Mouse (Mus musculus): ENCODE measurements around the gene Samd4.

Samd4 gene

DNA sequence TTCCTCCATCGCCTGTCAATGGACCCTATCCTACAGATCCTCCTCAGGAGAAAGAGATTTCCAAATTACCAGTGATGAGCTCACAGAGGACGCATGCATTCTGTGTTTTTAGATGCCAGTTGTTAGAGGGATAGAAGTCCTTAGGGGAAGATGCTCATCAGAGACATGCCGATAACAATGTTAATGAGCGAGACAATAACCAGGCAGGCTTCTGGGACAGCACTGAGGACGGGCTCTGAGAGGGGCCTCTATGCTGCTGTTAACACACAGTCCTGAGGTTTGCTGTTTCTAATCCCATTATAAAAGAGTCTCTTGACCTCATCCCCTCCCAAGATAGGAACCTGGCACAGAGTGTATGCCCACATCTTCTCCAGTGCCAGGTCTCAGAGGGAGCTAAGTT is 171.2 kb downstream of the Samd4 start:
- in situ Hi-C loops (cut with MboI, MseI), result no loop called here

DNA sequence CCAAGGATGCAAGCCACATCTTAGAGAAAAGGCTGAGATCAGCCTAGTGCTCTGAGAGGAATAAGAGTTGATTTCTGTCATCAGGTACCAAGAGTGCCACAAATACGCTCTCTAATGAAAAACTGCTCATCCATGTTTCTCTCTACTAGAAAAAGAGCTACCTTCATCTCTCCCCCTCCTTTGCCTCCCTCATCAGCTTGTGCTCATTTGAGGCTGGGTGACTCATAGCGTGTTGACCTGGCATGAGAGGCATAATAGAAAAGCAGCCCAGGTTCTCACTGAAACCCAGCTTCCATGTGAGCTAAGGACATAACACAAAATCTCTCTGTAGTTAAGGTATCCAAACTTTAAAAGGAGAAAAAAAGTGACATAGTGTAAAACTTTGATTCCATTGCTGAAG is 176.3 kb downstream of the Samd4 start:
- in situ Hi-C loops (cut with MboI, MseI), result no loop called here

DNA sequence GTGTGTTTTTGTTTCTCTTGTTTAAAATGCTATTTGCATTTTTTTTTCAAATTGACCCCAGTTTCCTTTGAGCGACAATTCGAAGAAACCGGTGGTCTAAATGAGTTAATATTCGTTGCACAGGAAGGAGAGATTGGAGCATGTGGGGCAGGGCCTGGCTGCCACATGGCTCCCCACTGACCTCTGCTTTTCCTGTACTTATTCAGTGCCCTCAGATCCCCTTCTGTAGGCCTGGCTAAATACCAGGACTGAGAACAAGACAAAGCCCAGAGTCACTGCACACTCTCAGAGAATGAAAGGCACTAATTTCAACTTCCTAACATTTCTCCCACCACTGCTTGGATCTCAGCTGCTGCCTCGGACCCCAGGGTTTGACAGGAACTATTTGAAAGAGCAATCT is 182.4 kb downstream of the Samd4 start:
- in situ Hi-C loops (cut with MboI, MseI), result no loop called here

DNA sequence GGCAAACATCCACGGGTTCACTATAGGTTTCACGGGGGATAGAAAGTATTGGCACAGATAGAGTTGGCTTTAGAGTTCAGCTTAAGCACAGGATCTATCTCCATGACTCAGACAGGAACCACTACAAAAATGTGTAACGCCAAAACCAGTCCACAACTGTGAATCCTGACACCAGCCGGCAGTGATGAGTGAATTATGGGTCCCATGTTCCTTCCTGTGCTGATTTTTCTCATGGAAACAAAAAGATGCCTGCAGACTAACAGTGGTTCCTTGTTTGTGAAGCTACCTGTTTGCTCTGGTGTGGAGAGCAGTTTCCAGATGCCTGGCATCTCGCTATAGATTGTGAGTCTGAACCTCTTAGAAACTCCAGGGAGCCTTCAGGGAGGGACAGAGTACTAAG is 184.2 kb downstream of the Samd4 start:
- in situ Hi-C loops (cut with MboI, MseI), result no loop called here

DNA sequence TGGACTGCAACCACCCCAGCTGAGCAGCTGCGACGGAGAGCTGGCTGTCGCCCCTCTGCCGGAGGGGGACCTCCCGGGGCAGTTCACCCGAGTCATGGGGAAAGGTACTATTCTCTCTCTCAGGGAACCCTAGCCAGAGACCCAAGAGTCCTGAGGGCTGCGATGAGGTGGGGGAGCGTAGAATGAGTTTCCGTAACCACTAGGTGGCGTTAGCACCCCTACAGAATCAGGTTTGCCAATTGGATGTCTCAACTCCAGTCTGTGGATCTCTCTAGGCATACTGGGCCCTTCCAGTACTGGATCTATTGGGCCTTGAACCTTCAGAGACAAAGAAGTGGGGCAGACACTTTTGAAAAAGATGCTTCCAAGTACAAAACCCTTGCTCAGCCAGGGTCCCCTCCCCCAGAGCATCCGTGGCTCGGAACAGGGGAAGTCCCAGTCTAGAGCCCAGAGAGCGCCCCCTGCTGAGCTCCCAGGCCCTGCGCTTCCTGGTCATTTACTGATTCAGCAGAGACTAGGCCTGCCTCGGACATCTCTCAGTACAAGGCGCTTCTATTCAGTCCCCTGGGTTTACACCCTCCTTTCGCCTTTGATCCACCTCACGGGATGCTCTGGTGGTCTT is 191.5 kb downstream of the Samd4 start:
- in situ Hi-C loops (cut with MboI, MseI), result loop anchor here in 1 of 2 experiments (5.0 kb wide), 1 partner anchor 182 kb away; no protein-coding TSS in a partner anchor

DNA sequence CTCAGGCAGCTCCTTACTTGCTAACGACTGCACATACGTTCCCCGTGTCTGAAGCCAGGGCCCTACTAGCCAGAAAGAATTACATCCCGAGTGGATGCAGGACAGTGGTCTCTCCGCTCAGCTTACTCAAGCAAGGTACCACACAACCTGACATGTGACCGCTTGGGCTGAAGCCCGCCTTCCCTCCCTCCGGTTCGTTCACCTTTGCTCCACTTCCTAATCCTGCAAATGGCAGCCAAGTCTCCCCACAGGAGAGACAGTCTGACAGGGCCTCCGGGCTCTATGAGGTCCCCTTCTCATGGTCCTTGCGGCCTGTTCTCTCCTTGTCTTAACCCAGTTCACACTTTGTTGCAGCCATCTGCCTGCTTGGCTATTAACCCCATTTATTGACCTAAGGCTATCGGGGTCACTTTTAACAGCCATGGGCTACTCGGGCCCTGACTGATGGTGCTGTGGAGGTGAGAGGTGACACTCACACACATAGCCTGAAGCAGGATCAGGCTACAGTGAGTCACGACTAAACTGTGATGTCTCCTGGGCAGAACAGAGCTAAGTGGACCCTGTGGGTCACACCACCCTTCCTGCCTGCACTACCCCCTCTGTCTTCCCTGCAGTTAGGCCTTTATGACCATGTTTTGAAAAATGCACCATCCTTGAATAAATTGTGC is 192.5 kb downstream of the Samd4 start:
- in situ Hi-C loops (cut with MboI, MseI), result no loop called here

DNA sequence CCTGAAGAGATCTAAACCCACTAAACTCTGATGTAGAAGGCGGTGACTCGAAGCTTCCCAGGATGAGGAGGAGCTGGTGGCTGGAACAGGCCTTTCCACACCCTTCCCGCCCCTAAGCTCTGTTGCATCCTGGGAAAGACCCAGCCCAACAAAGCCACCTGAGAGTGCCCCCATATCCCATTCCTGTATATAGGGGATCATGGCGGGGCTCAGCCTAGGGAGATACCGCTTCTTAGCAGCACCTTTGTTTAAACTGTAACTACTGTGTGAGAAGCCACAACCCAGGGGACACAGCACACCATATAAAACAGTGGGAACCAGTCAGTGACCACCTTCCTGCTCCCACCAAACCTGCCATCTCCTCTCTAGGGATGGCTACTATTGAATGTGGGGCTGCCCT is 193.2 kb downstream of the Samd4 start:
- in situ Hi-C loops (cut with MboI, MseI), result no loop called here

DNA sequence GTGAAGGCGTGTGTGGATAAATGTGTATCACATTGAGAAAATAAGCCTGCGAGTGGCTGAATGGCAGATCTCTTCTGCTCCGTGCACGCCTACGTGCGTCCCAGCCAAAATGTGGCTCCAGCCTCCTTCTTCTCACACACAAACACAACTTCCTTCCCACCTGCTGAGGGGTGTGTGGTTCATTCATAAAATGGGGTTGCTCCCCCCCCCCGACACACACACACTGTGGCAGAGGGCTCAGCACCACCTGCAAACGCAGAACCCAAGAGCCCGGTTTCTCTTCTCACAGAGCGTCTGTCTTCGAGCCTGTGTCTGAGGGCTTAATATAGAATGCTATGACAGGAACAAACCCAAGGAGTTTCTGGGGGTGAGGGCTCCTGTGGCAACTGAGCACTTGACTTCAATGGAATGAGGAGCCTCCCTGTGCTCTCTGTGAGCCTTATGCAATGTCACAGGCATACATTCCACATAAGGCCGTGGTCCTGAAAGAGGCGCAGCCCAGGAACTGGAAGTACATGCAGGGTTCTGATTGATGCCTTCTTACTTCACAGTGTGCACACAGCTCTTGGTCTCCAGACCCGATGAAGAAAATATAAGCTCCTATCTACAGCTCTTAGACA is 194.4 kb downstream of the Samd4 start:
- in situ Hi-C loops (cut with MboI, MseI), result no loop called here

DNA sequence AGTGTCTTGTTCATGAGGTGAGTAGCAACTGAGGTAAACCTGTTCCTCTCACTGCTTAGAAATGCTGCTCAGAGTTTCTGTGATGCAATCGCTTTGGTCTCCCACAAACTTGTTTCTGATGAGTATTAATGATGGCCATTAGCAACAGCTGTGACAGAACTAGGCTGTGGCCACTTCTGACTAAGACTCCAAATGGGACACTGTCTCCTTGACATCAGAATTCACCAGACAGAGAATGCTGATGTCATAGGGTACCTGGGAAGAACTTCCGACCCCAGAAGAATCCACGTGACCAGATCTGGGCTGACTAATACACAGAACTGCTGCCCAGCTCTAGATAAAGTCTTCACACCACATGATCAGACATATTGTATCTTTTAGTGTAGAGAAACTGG is 194.9 kb downstream of the Samd4 start:
- in situ Hi-C loops (cut with MboI, MseI), result no loop called here

DNA sequence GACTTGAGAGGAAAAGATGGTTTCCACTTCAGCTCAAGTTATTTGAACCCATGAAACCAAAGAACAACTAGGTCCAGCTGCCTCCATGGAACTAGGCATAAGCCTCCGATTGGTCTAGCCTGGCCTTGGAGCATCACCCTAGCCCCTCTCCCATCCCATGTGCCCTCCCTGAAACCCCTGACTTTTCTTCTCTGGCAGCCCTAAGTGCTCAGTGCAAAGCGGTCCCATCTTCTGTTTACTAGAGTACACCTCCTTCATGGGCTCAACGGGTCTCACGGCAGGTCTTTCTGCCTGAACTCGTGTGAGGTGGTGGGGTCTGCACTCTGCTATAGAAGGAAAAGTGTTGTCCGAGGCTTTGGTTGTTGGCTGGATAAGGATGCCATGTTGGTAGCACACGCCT is 197.3 kb downstream of the Samd4 start:
- in situ Hi-C loops (cut with MboI, MseI), result loop anchor here in 1 of 2 experiments (10.0 kb wide), 1 partner anchor 1485 kb away; no protein-coding TSS in a partner anchor

DNA sequence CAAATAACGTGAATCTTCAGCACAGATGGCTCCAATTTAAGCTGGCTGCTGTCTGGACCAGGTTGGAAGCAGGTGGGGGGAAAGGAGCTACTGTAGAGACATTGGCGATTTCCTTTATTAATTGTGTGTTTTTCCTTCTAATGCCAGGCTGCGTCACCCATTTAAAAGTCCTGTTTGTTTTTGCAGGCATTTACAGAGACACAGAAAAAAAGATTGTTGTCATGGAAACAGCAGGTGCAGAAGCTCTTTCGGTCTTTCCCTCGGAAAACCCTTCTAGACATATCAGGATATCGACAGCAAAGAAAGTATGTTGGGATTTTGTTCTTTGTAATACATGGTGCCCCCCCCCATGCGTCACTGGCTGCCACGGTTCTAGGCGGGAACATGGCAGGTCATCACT is 200.7 kb downstream of the Samd4 start:
- in situ Hi-C loops (cut with MboI, MseI), result loop anchor here in 1 of 2 experiments (10.0 kb wide), 1 partner anchor 1481 kb away; no protein-coding TSS in a partner anchor

DNA sequence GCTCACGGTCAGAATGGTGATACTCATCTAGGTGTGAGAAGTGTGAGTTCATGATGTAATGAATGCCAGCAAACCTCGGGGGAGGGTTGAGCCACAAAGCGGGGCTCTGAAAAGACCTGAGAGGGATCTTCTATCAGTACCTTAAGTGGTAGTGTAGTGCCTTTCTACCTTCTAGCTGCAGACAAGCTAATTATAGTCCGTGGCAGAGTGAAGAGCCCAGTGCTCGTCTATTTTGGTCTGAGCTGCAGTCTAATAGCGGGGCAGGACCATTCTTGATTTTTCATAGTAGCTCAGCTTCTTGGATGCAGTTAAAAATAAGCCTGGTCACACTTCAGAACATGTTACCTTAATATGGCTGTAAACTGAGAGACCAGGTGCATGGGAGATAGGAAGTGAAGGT is 201.2 kb downstream of the Samd4 start:
- in situ Hi-C loops (cut with MboI, MseI), result loop anchor here in 1 of 2 experiments (10.0 kb wide), 1 partner anchor 1481 kb away; no protein-coding TSS in a partner anchor

DNA sequence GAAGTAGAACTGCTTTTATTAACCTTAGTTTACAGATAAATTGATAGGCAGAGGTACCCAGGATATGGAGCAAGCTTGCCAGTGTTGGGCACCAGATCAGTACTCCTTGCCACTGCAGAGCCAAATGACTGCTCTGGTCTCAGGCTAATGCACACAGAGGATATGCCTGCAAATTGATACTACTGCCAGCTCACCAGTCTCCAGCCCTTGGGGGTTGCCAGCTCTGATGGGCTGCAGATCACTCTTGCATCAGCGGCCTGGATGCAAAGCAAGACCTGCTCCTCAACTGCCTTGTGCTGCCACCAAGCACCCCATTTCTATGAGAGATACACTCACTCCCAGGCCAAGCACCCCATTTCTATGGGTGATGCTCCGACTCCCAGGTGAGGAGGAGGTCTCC is 202.0 kb downstream of the Samd4 start:
- in situ Hi-C loops (cut with MboI, MseI), result loop anchor here in 1 of 2 experiments (5.0 to 10.0 kb wide), 2 partner anchors 207 to 1480 kb away; no protein-coding TSS in a partner anchor

DNA sequence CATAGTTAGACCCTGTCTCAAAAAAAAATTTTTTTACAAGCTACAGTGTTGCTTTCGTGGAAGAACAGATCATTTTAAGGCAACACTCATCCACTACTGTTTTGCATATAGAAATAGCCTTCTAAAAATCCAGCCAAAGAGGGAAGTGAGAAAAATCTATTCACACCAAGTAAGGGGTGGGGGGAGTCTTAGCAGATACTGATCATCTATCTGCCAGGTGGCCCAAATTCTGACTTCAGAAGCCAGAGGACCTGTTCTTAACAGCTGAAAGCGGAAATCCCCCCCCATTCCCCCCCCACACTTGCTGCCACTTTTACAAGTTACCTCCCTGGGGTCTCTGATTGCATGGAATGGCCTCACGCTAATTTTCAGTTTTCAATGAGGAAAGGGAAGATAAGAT is 203.5 kb downstream of the Samd4 start:
- in situ Hi-C loops (cut with MboI, MseI), result loop anchor here in 1 of 2 experiments (5.0 to 10.0 kb wide), 2 partner anchors 209 to 1479 kb away; no protein-coding TSS in a partner anchor

DNA sequence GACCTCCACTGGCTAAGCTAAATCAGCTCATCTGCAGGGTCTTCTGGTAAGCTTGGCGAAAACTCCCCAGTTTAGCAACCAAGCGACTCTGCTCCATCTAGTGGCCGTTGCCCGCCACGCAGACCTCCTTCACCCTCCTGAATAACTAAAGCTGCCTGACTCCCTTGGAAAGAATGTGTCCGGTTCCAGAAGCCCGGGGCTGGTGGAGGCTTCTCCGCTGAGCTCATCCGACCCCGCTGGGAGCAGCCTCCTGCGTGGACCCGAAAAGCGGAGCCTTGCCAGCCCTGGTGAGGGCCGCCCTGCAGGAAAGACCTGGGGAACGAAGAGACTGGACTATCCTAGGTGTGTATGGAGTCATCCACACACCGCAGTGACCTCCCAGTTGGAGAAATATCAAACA is 204.1 kb downstream of the Samd4 start:
- in situ Hi-C loops (cut with MboI, MseI), result loop anchor here in 1 of 2 experiments (5.0 to 10.0 kb wide), 2 partner anchors 209 to 1478 kb away; no protein-coding TSS in a partner anchor

DNA sequence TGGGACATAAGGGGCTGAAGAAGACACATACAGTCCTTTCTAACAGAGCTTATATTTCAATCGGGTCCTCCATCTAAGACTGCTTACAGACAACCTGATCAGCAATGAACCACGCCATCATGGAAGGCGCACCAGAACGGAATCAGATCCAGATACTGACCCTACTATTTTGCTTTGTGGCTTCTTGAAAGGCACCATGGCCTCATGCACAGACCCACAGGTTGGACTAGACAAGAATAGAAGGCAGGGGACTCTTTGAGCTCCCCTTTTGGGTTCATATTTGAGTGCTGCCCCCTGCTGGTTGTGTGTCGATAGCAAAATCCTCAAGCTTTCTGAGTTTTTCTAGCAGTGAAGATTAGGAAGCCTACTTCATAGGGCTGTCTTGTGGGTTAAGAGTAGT is 204.5 kb downstream of the Samd4 start:
- in situ Hi-C loops (cut with MboI, MseI), result loop anchor here in 1 of 2 experiments (5.0 to 10.0 kb wide), 2 partner anchors 210 to 1478 kb away; no protein-coding TSS in a partner anchor

DNA sequence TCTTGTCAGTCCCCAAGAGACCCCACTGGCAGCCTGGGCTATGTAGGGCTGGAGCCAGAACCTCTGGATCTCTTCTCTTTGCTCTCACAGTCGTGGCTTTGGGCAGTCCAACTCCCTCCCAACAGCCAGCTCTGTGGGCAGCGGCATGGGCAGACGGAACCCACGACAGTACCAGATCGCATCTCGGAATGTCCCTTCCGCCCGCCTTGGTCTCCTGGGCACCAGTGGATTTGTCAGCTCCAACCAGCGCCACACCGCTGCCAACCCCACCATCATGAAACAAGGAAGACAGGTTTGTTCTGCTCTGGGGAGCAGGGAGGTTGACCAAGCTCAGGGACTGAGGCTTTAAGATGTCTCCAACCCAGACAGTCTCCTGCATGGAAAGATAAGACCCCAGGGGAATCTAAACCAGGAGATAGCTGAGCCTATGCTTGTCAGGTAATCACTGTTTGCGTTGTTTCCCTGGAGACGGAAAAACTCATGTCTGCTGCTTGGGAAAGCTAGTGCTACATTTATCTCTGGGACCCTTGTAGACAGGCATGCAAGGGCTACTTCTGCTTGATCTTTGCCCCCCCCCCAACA is 205.1 kb downstream of the Samd4 start:
- in situ Hi-C loops (cut with MboI, MseI), result loop anchor here in 1 of 2 experiments (5.0 to 10.0 kb wide), 2 partner anchors 210 to 1477 kb away; no protein-coding TSS in a partner anchor

DNA sequence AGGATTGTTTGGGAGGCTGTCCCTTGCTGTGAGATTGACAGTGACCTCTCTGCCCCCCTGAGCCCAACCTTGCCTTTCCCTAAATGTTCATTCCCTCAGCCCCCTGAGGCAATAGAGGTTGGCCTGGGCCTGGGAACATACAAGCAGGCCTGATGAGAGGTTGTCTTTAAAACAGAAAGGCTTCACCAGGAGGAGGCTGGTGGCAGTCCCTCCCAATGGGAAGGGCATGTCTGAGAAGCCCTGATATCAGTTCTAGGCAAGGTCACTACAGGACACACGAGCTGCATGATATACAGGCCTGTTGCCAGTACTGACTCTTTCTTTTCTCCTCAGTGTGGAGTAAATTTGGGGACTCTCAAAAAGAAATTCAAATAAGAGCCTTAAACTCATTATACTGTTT is 205.7 kb downstream of the Samd4 start:
- in situ Hi-C loops (cut with MboI, MseI), result loop anchor here in 1 of 2 experiments (5.0 to 10.0 kb wide), 2 partner anchors 211 to 1476 kb away; no protein-coding TSS in a partner anchor

DNA sequence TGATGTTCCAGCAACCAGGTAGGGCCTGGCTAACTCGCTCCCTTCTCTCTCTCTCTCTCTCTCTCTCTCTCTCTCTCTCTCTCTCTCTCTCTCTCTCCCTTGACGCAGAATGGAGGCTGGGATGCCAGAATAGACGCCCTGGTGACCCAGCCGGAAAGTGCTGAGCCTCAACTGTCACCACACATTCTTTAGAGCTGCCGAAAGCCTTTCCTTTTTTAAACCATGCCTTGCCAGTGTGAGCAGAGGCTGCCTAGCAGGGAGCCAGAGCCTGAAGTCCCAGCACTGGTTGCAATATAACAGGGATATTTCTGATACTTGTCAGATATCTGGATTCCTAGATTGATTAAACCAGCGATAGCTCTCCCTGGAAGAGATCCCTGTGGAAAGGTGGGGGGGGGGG is 206.5 kb downstream of the Samd4 start:
- in situ Hi-C loops (cut with MboI, MseI), result loop anchor here in 1 of 2 experiments (5.0 to 10.0 kb wide), 2 partner anchors 212 to 1476 kb away; no protein-coding TSS in a partner anchor

DNA sequence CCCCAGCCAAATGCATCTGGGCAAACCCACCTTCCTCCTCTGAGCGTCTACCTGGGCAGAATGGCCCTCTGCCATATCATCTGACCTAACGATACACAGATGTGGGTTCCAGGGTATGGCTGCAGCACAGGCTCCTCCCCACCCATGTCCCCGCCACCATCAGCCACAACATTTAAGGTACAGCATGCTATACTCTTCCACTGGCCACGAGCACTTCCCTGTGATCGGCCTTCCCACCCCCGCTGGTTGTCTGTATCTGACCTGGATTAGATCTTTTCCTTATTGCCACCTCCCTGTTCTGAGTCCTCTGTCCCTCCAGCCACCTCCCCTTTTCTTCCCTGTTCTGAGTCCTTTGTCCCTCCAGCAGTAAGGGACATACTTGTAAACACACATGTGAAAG is 209.3 kb downstream of the Samd4 start:
- in situ Hi-C loops (cut with MboI, MseI), result no loop called here

DNA sequence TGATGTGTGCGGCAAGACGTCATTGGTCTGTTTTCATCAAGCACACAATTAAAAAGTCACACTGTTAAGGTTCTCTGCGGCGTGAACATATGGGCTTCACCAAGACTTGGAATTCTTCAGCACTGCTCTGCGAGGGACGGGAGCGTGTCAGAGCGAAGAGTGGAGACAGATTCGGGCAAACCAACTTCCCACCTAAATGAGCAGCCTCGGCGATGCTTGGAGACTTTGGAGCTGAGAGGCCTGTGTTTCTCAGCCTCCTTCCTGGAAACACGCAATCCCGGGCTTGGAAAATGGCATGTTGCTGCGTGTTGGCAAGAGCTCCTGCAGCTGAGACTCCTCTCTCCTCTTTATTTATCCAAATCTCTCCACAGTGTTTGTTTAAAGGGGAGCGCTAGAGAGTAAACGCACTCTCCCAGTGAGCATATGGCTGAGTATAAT is 210.7 kb downstream of the Samd4 start:
- in situ Hi-C loops (cut with MboI, MseI), result no loop called here

DNA sequence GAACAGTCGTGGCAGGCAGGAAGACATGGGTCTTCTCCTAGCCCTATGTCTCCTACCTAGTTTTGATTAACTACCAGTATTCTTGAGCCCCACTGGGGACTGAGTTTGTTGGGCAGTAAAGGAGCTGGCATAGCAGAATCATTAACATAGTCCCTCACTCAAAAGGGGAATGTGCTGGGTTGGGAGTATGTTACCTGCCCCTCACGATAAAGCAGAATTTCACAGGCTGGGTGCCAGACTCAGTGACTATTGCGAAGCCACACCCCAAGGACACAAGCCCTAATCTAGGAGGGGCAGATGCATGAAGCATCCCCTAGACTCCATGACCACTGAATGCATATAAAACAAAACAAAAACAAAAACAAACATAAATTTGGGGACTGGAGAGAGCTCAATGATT is 212.4 kb downstream of the Samd4 start:
- in situ Hi-C loops (cut with MboI, MseI), result no loop called here
